Mouse (Mus musculus): Measurements from ENCODE around the gene Cd300c2. TPM values are rescaled to one million over a fixed set of nuclear protein-coding genes. Genes with fewer than 3 reads are reported as not detected.

Gene Cd300c2
- polyA plus RNA-seq, 1 experiment, result not detected

DNA sequence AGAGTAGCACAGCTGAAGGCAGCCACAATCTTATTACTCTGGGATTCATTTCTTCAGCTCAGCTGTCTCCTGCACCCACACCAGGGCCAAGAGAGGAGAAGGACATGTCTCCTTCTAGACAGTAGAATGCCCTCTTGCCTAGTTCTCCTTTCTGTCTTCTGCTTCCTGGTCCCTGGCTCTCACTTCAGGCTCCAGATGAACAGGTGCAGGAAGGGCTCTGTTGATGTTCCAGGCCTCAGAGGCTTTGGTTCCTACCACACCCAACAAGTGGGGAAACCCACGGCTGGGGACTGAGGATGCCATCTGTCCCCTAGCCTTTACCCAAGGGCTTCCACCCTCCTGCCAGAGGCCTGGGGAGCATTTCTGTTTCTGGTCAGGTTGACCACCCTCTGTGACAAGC lies 41.3 kb downstream of the Cd300c2 start:
- TF ChIP-seq POLR2A (IDR thresholded peaks at IDR 0.05; ENCODE audit: insufficient read depth, low read length) (no peak), EP300 (IDR thresholded peaks at IDR 0.05; ENCODE audit: insufficient read depth, low read depth, low read length) (no peak), CTCF (IDR thresholded peaks at IDR 0.05; ENCODE audit: low read depth, low read length) (no peak)
- H3K27ac ChIP-seq (ENCODE audit: insufficient read depth, low read length), result no peak overlapping the region

More for the DNA sequence above, 41.3 kb downstream of the Cd300c2 start:
- Histone ChIP-seq H3K36me3 (ENCODE audit: control insufficient read depth, insufficient read depth, low read length, poor library complexity, severe bottlenecking) (no peaks in the 10 kb centered on the region), H3K4me1 (ENCODE audit: control insufficient read depth, insufficient read depth, low read length) (no peaks in the 10 kb centered on the region), H3K27me3 (ENCODE audit: control insufficient read depth, insufficient read depth, low read length, poor library complexity, severe bottlenecking) (no peaks in the 10 kb centered on the region), H3K9me3 (replicated peaks; ENCODE audit: control insufficient read depth, insufficient read depth, low read length, poor library complexity, severe bottlenecking) (no peaks in the 10 kb centered on the region), H3K9ac (ENCODE audit: low read depth, poor library complexity, severe bottlenecking) (no peak overlapping the region), H3K4me3 (ENCODE audit: low read depth, low read length) (no peak overlapping the region)

Other genes with a start within 250 kb of the Cd300c2 start
- gene Kif19a, start 236.5 kb downstream of the Cd300c2 start, polyA plus RNA-seq (2011; ENCODE audit: insufficient read depth, insufficient read length, low read depth, missing spikeins), result 1.0 and 1.4 TPM in 2 replicates
- gene Btbd17, start 205.9 kb downstream of the Cd300c2 start, polyA plus RNA-seq (2011; ENCODE audit: insufficient read depth, insufficient read length, low read depth, missing spikeins), result 0.93 TPM in 1 of 2 replicates, not detected in the other
- not detected in 2 replicates for gene Gpr142, start 203.0 kb downstream of the Cd300c2 start, polyA plus RNA-seq (2011; ENCODE audit: insufficient read depth, insufficient read length, low read depth, missing spikeins)
- gene Gprc5c, start 150.7 kb downstream of the Cd300c2 start, polyA plus RNA-seq (2011; ENCODE audit: insufficient read depth, insufficient read length, low read depth, missing spikeins), result 48.8 and 57.0 TPM in 2 replicates
- gene Cd300a, start 111.8 kb downstream of the Cd300c2 start, polyA plus RNA-seq (2011; ENCODE audit: insufficient read depth, insufficient read length, low read depth, missing spikeins), result 0.78 and 2.3 TPM in 2 replicates
- gene Cd300lb, start 67.5 kb downstream of the Cd300c2 start, polyA plus RNA-seq (2011; ENCODE audit: insufficient read depth, insufficient read length, low read depth, missing spikeins), result not detected in 2 replicates
- not detected in 2 replicates for gene Cd300c, start 32.7 kb downstream of the Cd300c2 start, polyA plus RNA-seq (2011; ENCODE audit: insufficient read depth, insufficient read length, low read depth, missing spikeins)
- not detected in 2 replicates for gene Cd300ld, start 12.0 kb downstream of the Cd300c2 start, polyA plus RNA-seq (2011; ENCODE audit: insufficient read depth, insufficient read length, low read depth, missing spikeins)
- not detected in 2 replicates for gene Cd300ld2, start 14.3 kb upstream of the Cd300c2 start, polyA plus RNA-seq (2011; ENCODE audit: insufficient read depth, insufficient read length, low read depth, missing spikeins)
- gene Cd300ld4, start 25.1 kb upstream of the Cd300c2 start, polyA plus RNA-seq (2011; ENCODE audit: insufficient read depth, insufficient read length, low read depth, missing spikeins), result not detected in 2 replicates
- not detected in 2 replicates for gene Cd300ld5, start 35.9 kb upstream of the Cd300c2 start, polyA plus RNA-seq (2011; ENCODE audit: insufficient read depth, insufficient read length, low read depth, missing spikeins)
- gene Cd300ld3, start 46.5 kb upstream of the Cd300c2 start, polyA plus RNA-seq (2011; ENCODE audit: insufficient read depth, insufficient read length, low read depth, missing spikeins), result not detected in 2 replicates
- gene Cd300e, start 60.3 kb upstream of the Cd300c2 start, polyA plus RNA-seq (2011; ENCODE audit: insufficient read depth, insufficient read length, low read depth, missing spikeins), result not detected in 2 replicates
- 0.99 and 3.0 TPM in 2 replicates for gene Rab37, start 89.6 kb upstream of the Cd300c2 start, polyA plus RNA-seq (2011; ENCODE audit: insufficient read depth, insufficient read length, low read depth, missing spikeins)
- gene Cd300lf, start 132.1 kb upstream of the Cd300c2 start, polyA plus RNA-seq (2011; ENCODE audit: insufficient read depth, insufficient read length, low read depth, missing spikeins), result 1.1 TPM in 1 of 2 replicates, not detected in the other
- 73.2 and 77.8 TPM in 2 replicates for gene Slc9a3r1, start 161.5 kb upstream of the Cd300c2 start, polyA plus RNA-seq (2011; ENCODE audit: insufficient read depth, insufficient read length, low read depth, missing spikeins)
- 4.8 and 8.0 TPM in 2 replicates for gene Tmem104, start 185.6 kb upstream of the Cd300c2 start, polyA plus RNA-seq (2011; ENCODE audit: insufficient read depth, insufficient read length, low read depth, missing spikeins)
- 13.1 and 16.2 TPM in 2 replicates for gene Nat9, start 186.0 kb upstream of the Cd300c2 start, polyA plus RNA-seq (2011; ENCODE audit: insufficient read depth, insufficient read length, low read depth, missing spikeins)